Mouse (Mus musculus): ENCODE measurements around the gene Ankrd9. TPM values are rescaled to one million over a fixed set of nuclear protein-coding genes. Genes with fewer than 3 reads are reported as not detected.
A peak's percentile ranks its signal among the peaks of the same experiment; 100 is the strongest.

Gene Ankrd9
- total RNA-seq, 2 experiments from 2014 or later = 1.6 to 3.3 TPM

- ATAC-seq (ENCODE audit: poor library complexity, severe bottlenecking) = no peak
Measured at GRCm38 (mm10) chr12:110967146-110967545, 11.7 kb downstream of the Ankrd9 start.

- ATAC-seq (ENCODE audit: poor library complexity, severe bottlenecking) = no peak
Measured at GRCm38 (mm10) chr12:110966079-110966478, 12.8 kb downstream of the Ankrd9 start.

- ATAC-seq (ENCODE audit: poor library complexity, severe bottlenecking) = no peak
Measured at GRCm38 (mm10) chr12:110965500-110965899, 13.3 kb downstream of the Ankrd9 start.

GRCm38 (mm10) chr12:110961973-110962372, 16.9 kb downstream of the Ankrd9 start:
- no peak for ATAC-seq (ENCODE audit: poor library complexity, severe bottlenecking)

GRCm38 (mm10) chr12:110954351-110954991, 24.4 kb downstream of the Ankrd9 start:
- ATAC-seq (ENCODE audit: poor library complexity, severe bottlenecking) = no peak

GRCm38 (mm10) chr12:110953900-110954299, 24.9 kb downstream of the Ankrd9 start:
- ATAC-seq (ENCODE audit: poor library complexity, severe bottlenecking) = no peak

- ATAC-seq (ENCODE audit: poor library complexity, severe bottlenecking) = no peak
Measured at GRCm38 (mm10) chr12:110953443-110953842, 25.4 kb downstream of the Ankrd9 start.

GRCm38 (mm10) chr12:110952628-110953385, 26.0 kb downstream of the Ankrd9 start:
- no peak for ATAC-seq (ENCODE audit: poor library complexity, severe bottlenecking)

GRCm38 (mm10) chr12:110951236-110951635, 27.6 kb downstream of the Ankrd9 start:
- ATAC-seq (ENCODE audit: poor library complexity, severe bottlenecking) = peak; percentile 30; the same call in 1 of the 2 replicates

- ATAC-seq (ENCODE audit: poor library complexity, severe bottlenecking) = no peak
Measured at GRCm38 (mm10) chr12:110950151-110950550, 28.7 kb downstream of the Ankrd9 start.

- ATAC-seq (ENCODE audit: poor library complexity, severe bottlenecking) = no peak
Measured at GRCm38 (mm10) chr12:110949410-110949809, 29.4 kb downstream of the Ankrd9 start.

- no peak for ATAC-seq (ENCODE audit: poor library complexity, severe bottlenecking)
Measured at GRCm38 (mm10) chr12:110948910-110949201, 30.0 kb downstream of the Ankrd9 start.

GRCm38 (mm10) chr12:110948082-110948909, 30.5 kb downstream of the Ankrd9 start:
- no peak for ATAC-seq (ENCODE audit: poor library complexity, severe bottlenecking)

GRCm38 (mm10) chr12:110946216-110946615, 32.6 kb downstream of the Ankrd9 start:
- ATAC-seq (ENCODE audit: poor library complexity, severe bottlenecking) = no peak

- ATAC-seq (ENCODE audit: poor library complexity, severe bottlenecking) = no peak
Measured at GRCm38 (mm10) chr12:110940869-110941268, 38.0 kb downstream of the Ankrd9 start.

- ATAC-seq (ENCODE audit: poor library complexity, severe bottlenecking) = no peak
Measured at GRCm38 (mm10) chr12:110939385-110939784, 39.5 kb downstream of the Ankrd9 start.

GRCm38 (mm10) chr12:110937496-110937895, 41.3 kb downstream of the Ankrd9 start:
- ATAC-seq (ENCODE audit: poor library complexity, severe bottlenecking) = no peak

- peak; percentile 96 for ATAC-seq (ENCODE audit: poor library complexity, severe bottlenecking)
Measured at GRCm38 (mm10) chr12:110935983-110936620, 42.7 kb downstream of the Ankrd9 start.

GRCm38 (mm10) chr12:110932820-110933219, 46.0 kb downstream of the Ankrd9 start:
- no peak for ATAC-seq (ENCODE audit: poor library complexity, severe bottlenecking)
